Mouse (Mus musculus): ENCODE data around the gene Pck2. TPM values are rescaled to one million over a fixed set of nuclear protein-coding genes. Genes with fewer than 3 reads are reported as not detected.

Gene Pck2
- total RNA-seq (2021), result 10 to 100 TPM; 29.4 to 39.9 TPM
- long read RNA-seq, experiment 1, transcript Pck2-201 (10 exons, 3,400 nt), result major isoform, 36 of 44 reads
- long read RNA-seq, experiment 1, partial matches to known transcripts, result 8 of 44 reads
- long read RNA-seq, experiment 1, other reads (novel, unspliced or antisense), result 0 of 44 reads
- long read RNA-seq, experiment 2, transcript Pck2-201 (10 exons, 3,400 nt), result major isoform, 13 of 19 reads
- long read RNA-seq, experiment 2, partial matches to known transcripts, result 2 of 19 reads
- long read RNA-seq, experiment 2, other reads (novel, unspliced or antisense), result 4 of 19 reads

DNA sequence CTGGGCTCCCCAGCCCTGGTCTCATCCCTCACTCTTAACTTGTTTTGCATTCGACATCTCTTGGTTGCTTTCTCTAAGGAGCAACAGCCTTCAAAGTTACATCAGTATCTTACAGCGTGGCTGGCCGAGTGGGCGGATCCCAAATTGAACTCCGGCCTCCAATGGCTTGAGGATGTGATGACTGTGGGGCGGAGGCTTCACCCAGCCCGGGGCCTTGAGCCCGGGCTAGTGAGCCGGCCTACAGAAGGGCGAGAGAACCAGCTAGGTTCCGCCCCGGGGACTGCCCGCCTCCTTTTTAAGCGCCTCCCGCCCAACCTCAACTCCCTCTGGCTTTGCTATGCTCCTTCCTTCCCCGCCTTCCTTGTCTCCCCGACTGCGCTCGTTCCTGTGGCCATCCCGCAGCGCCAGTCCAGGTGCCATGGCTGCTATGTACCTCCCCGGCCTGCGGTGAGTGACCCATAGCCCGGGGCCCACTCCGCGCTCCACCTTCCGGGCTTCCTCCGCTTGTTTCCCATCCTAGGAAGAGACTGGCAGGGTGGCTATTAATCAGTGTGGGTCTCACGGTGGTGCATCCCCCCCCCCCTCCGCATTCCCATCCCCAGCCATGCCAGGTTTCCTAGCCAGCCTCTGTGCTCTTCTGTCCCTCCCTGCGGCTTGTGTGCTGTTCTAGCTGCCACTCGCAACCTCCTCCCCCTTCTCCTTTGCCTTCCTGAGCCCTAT, at the start of gene Pck2:
TSS of gene Pck2 (plus strand) at position 200 of the 720 bp plus-strand sequence.
- DNase-seq, result peak; percentile 94

DNA sequence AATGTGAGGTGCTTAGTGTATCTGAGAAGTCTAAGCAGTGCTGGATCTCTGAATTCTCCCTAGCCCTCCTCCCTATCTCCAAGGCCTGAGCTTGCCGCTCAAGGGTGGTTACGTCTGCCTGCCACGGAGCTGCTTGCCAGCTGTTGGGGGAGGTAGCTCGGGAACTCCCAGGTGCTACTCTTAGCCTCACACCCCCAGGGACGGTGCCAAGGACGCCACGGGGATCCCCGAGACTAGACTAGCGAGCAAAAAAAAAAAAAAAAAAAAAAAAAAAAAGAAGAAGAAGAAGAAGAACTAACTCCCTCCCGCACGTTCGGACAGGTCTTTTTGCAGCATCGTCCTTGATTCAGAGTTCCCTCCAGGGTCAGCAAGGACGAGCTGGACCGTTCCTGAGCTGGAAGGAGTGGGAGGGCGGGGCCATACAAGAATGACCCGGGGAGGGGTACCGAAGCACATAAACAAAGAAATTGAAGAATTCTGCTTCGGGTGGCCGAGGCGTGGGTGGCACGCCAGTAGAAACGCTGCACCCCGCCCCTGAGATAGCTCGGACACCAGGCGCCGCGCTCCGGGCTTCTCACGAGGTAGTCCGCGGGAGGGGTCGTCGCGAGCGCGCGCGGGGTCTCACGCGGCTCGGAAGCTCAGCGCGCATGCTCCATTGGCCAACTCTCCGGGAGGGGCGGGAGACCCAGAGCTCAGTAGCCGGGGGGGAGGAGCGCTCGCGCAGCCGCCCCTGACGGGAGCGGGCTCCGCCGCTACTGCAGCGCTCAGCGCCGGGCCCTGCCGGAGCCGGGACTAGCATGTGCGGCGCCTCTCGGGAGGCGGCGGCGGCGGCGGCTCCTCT, 49.5 kb upstream of the Pck2 start, which contains the start of gene Carmil3:
TSS of gene Carmil3 (plus strand) at position 291 of the 841 bp plus-strand sequence.
- peak; percentile 67 to 80 for DNase-seq

DNA sequence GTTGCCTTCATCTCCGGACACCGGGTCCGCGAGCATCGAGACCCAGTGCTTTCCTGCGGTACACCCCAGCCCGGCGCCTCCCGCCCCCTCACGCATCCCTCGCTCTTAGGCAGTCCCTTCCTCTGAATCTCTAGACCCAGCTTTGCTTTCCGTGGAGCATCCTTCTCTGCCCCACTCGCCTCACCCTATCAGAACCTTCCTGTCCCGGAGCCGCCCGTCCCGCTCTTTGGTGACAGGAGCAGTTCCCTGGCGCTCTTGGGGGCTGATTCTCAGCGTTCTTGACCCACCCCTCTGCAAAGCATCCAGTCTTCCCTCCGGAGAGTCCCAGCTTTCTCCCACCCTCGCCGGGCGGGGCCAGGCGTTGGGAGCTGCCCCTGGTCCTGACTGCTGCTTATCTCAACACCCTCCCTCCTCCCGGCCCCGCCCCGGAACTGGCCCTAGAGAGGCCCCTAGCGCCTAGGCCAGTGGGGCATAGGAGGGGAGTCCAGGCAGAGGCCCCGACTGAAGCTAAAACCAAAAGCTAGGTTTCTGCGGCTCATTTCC, 48.7 kb upstream of the Pck2 start:
- DNase-seq, result peak; percentile 70 to 83

DNA sequence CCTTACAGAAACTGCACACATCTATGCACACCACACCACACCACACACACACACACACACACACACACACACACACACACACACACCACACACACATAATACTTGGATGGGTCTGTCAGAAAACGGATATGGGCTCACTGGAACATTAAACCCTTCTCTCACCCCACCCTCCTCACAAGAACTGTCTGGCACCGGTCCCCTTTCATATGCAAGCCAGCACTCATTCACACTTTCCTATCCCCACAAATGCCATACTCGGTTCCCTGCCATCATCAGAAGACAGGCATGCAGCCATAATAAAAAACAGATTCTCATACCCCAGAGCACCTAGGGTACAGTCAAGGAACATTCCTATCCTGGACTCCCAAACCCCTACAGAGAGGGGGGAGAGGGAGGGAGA, 48.0 kb upstream of the Pck2 start:
- DNase-seq, result no peak

DNA sequence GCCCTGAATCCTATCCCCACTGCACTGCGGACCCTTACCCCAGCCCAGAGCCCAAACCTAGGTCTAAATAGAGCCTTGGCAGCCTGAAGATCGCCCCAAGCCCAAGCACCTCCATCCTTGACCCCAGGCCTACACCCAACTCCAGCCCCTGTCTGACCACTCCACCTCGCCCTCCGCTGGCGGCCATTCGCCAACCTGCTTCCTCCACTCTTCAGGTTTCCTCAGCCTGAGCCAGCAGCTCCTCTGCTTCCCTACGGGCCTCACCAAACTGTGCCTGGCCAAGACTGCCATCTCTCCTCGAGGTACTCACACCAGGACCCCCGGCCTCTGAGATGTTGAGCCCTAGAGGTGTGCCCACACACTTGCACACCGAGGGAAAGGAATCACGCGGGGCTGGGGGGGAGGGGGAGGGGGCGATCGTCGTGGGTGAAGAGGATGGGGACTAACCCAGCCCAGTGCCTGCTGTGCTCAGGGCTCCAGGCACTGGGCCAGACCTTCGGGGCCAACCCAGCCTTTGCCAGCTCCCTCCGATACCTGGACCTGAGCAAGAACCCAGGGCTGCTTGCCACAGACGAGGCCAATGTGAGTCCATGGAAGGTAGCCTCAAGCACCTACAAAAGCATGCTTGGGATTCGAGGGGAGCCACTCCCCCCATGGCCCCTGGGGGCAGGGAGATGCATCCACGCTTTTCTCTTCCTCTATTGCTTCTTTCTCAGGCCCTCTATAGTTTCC, 44.4 kb upstream of the Pck2 start:
- no peak for DNase-seq

DNA sequence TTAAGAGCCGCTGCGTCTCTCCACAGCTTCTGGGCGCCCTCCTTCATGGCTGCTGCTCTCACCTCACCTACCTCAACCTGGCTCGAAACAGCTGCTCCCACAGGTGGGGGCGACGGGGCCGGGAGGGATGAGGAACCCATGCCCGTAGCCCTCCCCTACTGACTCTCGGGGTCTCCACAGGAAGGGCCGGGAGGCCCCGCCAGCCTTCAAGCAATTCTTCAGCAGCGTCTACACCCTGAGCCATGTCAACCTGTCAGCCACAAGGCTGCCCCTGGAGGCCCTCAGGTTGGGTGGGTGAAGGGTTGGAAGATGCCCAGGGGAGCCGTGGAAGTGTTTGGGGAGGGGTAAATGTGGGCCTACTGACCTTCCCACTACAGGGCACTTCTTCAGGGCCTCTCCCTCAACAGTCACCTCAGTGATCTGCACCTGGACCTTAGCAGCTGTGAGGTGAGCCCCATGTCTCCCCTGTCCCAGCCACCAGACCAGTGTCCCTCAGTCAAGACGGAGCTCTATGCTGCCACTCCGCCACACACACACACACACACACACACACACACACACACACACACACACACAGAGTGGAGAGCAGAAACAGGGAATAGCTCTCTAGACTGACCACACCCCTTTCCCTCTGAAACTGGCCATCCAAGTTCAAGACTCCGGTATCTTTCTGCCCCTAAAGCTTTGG, 43.2 kb upstream of the Pck2 start:
- DNase-seq, result no peak

DNA sequence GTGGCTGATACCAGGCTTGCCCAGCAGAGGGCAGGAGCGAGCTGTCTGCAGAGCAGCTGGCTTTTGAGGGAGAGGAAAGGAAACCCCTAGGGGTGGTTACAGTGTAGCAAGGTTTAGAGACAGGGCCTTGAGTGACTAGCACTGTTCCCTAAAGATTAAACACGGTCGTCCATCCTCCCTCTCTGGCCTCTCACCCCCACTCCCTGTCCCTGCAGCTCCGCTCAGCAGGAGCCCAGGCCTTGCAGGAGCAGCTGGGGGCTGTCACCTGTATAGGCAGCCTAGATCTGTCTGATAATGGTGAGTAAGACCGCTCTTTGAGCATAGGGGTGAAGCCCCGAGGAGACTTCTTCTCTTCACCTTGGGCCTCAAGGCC, 42.6 kb upstream of the Pck2 start:
- DNase-seq, result peak; percentile 88 to 90

DNA sequence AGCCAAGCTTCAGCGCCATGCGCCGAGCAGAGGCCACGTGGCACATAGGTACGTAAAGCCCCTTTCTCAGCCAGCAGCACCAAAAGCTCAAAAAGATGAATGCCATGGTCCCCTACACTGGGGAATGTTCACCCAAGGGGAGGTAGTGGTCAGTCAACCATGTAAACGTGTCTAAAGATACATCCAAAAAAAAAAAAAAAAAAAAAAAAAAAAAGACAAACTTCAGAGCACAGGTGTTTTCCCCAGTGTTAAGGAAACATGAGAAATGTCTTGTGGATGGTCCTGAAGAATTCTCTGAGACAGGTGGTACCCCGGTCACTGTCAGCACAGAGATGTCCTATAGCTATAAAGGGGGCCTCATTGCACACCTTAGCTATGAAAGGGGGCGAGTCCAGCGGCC, 34.5 kb upstream of the Pck2 start:
- no peak for DNase-seq

DNA sequence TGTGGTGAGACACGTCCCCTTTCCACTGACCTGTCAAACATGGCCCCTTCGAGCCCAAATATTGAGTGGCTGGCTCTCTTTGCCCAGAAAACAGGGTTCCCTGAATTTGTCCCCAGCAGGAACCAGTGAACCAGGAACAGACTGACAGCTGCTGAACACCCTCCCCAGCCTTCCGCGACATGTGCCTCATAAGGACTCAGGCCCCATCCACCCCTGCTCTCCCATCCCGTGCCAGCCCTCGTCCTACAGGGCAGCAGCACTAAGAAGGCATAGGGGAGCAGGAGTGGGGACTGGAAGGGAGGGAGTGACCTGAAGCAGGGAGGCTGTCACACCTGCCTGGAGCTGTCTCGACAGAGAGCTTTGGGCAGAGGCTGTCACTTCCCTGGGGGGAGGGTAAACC, 32.3 kb upstream of the Pck2 start:
- no peak for DNase-seq

DNA sequence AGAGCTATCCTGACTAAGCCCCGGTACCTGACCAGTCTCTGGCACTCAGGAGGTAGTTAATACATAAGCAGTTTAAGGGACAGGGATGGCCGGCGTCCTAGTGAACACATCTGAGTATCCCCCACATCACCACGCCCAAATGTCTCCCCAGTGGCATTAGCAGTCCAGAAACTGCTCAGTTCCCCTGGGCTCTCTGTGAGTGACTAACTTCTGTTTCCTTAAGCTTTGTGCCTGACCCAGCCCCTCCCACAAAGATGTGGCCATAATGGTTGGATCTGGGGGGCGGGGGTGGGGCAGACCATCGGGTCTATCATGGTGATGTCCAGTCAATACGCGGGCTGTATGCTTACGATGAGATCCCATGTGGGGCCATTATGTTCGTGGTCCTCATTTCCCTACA, 30.5 kb upstream of the Pck2 start:
- DNase-seq, result no peak

DNA sequence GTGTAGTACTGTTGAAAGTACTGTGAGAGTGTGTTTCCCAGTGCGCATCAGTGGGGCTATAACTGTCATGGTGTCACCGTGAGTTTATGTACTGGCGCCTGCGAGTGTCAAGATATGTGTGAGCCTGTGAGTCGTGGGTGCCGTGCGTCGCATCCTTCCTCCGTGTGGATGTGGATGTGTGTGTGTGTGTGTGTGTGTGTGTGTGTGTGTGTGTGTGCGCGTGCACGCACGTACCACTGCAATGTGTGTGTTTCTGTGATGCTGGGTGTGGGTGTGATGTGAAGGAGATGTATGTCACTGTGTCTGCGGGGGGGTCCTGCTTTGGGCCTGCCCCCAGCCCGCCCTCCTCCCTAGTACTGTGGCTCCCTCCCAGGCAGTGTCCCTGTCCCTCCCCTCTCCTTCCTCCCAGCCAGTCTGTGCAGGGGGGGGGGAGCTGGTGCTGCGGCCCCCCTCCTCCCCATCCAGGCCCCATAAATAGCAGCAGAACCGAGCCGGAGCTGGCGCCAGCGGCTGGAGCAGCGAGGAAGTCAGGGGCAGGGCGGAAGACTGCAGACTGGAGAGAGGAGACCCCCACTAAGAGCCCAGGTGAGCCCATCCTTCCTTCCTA, 29.8 kb upstream of the Pck2 start, which contains the start of gene Cpne6:
TSS of gene Cpne6 (plus strand) at position 321 of the 607 bp plus-strand sequence.
- no peak for DNase-seq

DNA sequence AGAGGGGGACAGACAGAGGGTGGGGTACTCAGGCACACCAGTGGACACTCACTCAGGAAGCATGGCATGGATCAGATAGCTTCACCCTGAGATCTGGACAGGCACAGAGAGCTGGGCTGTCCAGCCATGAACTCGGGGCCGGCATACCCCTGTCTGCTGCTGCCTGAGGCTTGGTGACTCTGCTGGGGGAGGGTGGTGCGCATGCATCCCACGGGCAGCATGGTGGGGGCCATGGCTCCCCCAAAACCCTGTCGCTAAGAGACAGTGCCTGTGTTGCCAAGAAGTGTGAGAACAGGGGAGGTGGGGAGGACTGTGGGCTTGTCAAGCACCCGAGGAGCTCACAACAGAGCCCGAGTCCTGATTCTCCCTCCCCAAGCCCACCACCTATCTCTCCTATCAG, 29.0 kb upstream of the Pck2 start:
- DNase-seq, result no peak

DNA sequence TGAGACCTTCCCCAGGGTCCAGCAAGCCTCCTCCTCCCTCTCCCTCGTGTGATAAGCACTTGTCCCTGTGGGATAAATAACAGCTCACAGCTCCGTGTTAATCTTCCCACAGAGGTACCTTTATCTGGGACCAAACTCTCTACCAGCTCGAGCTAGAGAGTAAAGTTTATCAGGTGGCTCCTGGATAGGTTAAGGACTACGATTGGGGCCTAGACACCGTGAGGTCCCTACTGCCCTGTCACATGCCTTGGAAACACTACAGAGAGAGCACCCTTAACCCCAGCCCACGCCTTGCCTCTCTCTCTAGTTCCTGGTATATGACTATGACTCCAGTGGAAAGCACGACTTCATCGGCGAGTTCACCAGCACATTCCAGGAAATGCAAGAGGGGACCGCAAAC, 26.1 kb upstream of the Pck2 start:
- DNase-seq, result no peak

DNA sequence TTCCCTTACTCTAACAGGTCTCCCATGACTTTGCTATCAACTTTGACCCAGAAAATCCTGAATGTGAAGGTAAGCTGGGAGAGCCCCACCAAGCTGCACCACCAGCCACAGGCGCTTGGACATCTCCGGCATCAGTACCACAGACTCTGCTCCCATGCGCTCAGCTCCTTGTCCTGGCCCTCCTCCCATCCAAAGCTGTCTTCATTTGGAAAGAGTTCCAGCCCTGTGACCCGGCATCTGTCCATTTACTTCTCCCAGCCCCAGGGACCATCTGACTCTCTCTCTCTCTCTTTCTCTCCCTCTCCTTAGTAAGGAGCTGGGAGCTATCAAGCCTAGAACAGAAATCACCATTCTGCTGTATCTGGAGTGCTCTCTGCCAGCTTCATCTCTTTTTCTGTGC, 24.2 kb upstream of the Pck2 start:
- DNase-seq, result no peak

DNA sequence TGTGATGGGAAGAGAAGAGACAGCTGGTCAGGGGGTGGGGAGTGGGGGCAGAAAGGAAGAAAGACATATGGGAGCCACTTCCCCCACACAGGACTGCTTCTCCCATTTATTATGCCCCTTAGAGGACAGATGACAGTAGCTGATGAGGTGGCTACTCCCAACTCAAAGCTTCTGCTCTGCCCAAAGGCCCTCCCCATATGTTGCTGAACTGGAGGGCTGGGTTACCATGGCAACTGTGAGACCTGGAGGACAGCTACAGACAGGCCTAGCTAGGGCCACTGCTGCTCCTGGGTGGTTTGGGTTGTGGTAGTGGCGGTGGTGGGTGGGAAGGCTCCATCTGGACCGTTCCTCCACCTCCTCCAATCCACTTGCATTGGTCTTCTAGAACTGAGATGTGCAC, 21.2 kb upstream of the Pck2 start:
- DNase-seq, result no peak

DNA sequence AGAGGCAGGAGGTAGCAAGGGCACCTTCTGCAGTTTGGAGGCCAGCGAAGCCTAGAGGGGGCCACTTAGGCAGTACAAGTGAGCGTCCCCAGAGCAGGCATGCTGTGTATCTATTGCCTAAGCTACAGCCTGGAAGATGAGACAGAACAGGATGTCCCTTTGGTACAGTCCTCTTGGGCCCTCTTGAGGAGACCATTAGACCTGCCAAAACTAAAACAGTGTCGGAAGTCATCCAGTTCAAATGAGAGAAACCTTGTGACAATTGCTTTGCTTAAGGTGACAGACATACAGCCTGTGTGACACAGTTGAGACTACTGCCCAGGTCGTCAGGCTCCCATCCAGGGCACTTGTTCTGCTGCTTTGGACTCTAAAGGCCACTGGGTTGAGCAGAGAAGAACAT, 20.5 kb upstream of the Pck2 start:
- DNase-seq, result no peak

DNA sequence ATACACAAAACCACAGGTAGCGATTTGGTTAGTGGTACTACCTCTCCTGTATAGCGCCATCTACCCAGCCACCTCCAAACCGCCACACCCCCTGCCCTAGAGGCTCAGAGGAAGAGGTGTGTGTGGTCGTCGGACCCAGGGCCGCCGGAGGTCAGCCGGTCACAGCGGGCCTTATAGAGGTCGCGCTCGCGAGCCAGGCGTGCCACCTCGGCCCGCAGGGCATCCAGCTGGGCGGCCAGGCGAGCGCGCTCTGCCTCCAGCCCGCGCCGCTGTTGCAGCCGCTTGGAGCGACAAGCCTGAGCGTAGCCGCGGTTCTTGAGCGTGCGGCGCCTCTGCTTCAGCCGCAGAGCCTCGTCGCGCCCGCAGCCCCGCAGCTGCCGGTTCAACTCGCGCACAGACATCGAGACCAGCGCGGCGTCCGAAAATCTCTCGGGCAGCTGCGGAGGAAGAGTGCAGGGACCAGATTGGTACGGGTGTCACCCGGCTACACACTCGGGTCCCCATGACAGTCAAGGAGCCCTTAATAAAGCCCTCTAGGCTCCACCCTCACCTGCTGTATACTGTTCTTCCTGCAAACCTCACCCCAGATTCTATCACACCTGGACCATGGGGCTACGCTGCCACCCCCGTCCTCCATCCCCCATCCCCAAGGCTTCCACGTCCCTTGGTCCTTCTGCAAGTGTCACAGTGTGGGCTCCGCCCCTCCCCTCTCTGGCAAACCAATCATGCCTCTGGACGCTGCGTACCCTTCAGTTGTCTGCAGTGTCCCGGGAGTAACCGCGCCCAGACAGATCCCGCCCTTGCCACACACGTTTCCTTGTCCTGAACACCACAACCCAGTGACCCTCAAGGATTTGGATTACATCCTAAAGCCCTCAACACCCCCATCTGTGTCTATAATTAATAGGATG, 19.4 kb upstream of the Pck2 start:
- DNase-seq, result peak; percentile 39 to 46

DNA sequence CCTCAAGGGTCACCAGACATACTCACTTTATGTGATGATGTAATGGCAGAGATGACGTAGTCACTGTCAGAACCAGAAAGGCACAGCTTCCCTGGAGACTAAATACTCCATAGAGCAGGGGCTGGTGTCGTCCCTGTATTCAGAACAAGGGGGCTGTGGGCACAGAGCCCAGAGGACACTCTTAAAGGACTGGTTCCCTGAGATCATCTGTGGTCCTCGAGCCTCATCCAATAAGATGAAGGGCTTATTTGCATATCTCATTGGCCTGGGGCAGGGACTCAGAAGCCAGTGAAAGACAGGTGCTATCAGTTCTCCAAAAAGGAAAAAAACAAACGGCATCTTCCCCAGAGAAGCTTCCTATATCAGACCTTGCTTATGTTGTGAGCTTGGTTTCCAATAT, 16.0 kb upstream of the Pck2 start:
- DNase-seq, result no peak

DNA sequence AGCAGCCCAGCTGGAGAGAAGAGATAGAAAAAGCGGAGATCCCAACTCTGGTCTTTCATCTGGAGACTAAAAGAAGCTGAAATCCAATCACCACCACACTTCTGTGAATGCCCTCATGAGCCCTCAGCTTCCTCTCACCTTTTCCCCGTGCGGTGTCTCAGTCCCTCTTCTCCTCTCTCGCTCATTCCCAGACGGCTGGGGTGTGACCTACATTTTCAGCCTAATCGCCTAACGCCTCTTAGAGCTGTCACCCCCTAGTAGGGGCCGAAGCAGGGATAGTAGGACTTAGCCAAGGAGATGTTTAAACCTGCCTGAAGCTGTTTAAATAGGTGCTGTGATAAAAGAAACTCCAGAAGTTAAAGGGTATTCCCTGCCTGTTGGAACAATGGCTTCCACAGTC, 15.3 kb upstream of the Pck2 start, which contains the start of gene Nrl:
TSS of gene Nrl (minus strand) at position 197 of the 400 bp plus-strand sequence.
- DNase-seq, result no peak

DNA sequence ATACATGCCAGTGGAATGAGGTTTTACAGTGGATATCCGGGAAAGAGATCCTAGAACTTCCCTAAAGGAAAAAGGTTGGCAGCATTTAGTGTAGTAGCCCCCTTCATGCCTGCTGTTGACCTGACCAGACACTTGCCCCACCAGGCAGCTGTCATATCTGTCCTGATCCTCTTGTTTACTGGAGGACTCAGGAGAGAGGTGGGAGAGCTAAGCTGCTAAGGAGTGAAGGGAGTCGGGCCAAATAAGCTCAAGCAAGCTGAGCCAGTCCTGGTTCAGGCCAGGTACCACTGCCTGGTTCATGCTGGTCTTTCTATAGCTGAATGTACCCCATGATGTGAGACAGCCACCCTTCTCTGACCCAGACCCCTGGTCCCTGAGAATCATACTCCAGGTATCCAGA, 13.4 kb upstream of the Pck2 start:
- DNase-seq, result no peak
